Mouse (Mus musculus): Measurements from ENCODE around the gene Gm9803. TPM values are rescaled to one million over a fixed set of nuclear protein-coding genes. Genes with fewer than 3 reads are reported as not detected.

The Gm9803 gene
- polyA plus RNA-seq, 1 experiment from 2014 or later = 13.8 TPM

DNA sequence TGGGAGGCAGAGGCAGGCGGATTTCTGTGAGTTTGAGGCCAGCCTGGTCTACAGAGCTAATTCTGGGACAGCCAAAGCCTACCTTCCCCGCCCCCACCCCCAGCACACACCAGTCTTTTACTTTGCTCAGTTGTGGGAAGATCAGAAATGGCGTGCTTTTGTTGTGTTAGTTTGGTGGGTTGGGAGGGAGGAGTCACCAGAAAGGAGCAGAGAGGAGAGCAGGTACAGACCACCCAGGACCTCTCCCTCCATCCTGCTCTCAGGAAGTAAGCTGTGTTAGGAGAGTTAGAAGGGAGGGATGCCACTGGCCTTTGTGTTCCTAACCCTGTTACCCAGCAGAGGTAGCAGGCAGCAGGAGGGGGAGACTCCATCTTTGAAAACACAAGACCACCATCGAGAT is 16.8 kb upstream of the Gm9803 start:
- WGBS = 83% methylated on average over 4 of the region's 4 CpGs
- Histone ChIP-seq H3K36me3 (ENCODE audit: insufficient read depth, low read length) (peaks cover 33% of the 10 kb centered on the region), H3K4me1 (ENCODE audit: insufficient read depth, low read length) (no peaks in the 10 kb centered on the region), H3K4me3 (ENCODE audit: low read length) (no peak overlapping the region), H3K9ac (replicated peaks; ENCODE audit: low read length) (no peak overlapping the region), H3K4me2 (replicated peaks; ENCODE audit: low read depth, low read length) (no peak overlapping the region), H3K9me3 (ENCODE audit: low read length) (no peaks in the 10 kb centered on the region), H3K27me3 (ENCODE audit: insufficient read depth, low read length) (no peaks in the 10 kb centered on the region), H3K27ac (ENCODE audit: low read length) (no peak overlapping the region)
- ATAC-seq (ENCODE audit: low FRiP score, low TSS enrichment) = no peak

DNA sequence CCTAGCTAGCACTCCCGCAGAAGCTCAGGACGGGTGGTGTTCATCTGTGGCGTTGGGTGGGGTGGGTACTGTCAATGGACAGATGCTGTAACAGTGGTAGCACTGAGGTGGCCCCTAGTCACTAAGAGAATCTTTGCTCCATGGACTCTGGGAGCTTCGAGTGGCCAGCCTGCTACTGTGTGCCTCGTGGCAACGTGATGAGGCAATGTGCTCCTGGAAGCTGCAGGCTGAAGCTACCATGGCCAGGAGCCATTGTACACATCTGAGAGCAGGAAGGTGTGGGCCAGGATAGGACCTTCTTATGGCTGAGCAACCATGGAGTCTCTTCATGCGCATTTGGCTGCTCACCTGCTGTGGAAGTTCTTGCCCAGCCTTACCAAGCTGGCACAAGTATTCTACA is 14.7 kb upstream of the Gm9803 start:
- Histone ChIP-seq H3K4me1 (ENCODE audit: insufficient read depth, low read length) (no peaks in the 10 kb centered on the region), H3K27ac (ENCODE audit: low read length) (no peak overlapping the region), H3K4me3 (ENCODE audit: low read length) (no peak overlapping the region), H3K27me3 (ENCODE audit: insufficient read depth, low read length) (no peaks in the 10 kb centered on the region), H3K36me3 (ENCODE audit: insufficient read depth, low read length) (peaks cover 40% of the 10 kb centered on the region), H3K9me3 (ENCODE audit: low read length) (no peaks in the 10 kb centered on the region), H3K9ac (replicated peaks; ENCODE audit: low read length) (no peak overlapping the region), H3K4me2 (replicated peaks; ENCODE audit: low read depth, low read length) (no peak overlapping the region)
- ATAC-seq (ENCODE audit: low FRiP score, low TSS enrichment) = no peak
- WGBS = 95% methylated on average over 7 of the region's 7 CpGs

DNA sequence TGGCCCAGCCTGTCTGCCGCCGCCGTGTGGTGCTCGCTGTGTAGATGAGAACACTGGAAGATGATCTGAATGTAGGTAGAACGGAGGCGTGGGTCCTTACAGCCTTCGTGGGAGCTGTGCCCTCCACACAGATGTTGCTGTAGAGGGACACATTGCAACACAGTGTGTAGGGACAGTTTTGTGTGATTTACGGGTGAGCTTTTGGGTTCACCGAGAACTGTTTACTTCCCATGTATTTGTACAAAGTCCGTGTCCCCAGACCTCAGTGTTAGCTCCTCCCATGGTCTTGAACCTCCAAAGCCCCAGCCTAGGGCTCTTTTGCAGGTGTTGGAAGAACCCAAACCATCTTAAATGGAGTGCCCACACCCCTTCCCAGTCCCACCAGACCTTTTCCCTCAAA is 10.9 kb upstream of the Gm9803 start:
- Histone ChIP-seq H3K36me3 (ENCODE audit: insufficient read depth, low read length) (peaks cover 43% of the 10 kb centered on the region), H3K4me2 (replicated peaks; ENCODE audit: low read depth, low read length) (no peak overlapping the region), H3K27ac (ENCODE audit: low read length) (no peak overlapping the region), H3K4me1 (ENCODE audit: insufficient read depth, low read length) (peaks cover 20% of the 10 kb centered on the region; the same call in 1 of the 2 replicates), H3K9me3 (ENCODE audit: low read length) (no peaks in the 10 kb centered on the region), H3K4me3 (ENCODE audit: low read length) (no peak overlapping the region), H3K9ac (replicated peaks; ENCODE audit: low read length) (no peak overlapping the region), H3K27me3 (ENCODE audit: insufficient read depth, low read length) (no peaks in the 10 kb centered on the region)
- 84% methylated on average over 10 of the region's 10 CpGs for WGBS
- ATAC-seq (ENCODE audit: low FRiP score, low TSS enrichment) = no peak

DNA sequence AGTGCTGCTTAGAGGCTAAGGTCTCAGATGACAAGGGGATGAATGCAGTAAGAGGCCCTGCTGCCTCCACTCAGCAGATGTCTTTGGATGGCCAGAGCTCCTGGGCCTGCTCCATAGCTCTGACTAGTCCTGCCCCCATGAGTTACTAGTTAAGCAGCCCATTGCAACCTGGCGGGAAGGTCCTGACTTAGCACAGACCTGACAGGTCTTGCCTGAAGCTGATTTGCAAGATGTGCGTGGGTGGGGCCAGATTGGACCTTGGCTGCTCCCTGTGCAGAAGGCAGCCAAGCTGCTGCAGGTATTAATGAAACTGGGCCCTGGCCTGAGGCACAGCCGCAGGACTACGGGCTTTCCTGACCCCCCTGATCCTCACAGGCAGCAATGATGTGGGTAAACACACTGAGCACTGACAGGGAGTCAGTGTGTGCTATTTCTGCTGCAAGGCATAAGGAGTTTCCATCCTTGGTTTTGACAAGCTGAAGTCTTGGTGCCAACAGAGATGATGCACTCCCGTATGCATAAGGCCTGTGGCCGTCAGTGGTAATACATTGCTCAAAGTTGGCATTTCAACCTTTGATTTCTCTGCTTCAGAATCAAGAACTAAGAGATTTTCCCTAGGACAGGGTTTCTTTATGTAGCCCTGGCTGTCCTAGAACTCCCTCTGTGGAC is 6.8 kb upstream of the Gm9803 start:
- Histone ChIP-seq H3K9ac (replicated peaks; ENCODE audit: low read length) (no peak overlapping the region), H3K9me3 (ENCODE audit: low read length) (no peaks in the 10 kb centered on the region), H3K27me3 (ENCODE audit: insufficient read depth, low read length) (no peaks in the 10 kb centered on the region), H3K36me3 (ENCODE audit: insufficient read depth, low read length) (peaks cover 16% of the 10 kb centered on the region; the same call in 1 of the 2 replicates), H3K4me2 (replicated peaks; ENCODE audit: low read depth, low read length) (no peak overlapping the region), H3K27ac (ENCODE audit: low read length) (peak overlapping the region; percentile 92), H3K4me3 (ENCODE audit: low read length) (no peak overlapping the region), H3K4me1 (ENCODE audit: insufficient read depth, low read length) (peaks cover 22% of the 10 kb centered on the region; the same call in 1 of the 2 replicates)
- peak; percentile 86 for ATAC-seq (ENCODE audit: low FRiP score, low TSS enrichment)
- WGBS = 50% methylated on average over 6 of the region's 6 CpGs

DNA sequence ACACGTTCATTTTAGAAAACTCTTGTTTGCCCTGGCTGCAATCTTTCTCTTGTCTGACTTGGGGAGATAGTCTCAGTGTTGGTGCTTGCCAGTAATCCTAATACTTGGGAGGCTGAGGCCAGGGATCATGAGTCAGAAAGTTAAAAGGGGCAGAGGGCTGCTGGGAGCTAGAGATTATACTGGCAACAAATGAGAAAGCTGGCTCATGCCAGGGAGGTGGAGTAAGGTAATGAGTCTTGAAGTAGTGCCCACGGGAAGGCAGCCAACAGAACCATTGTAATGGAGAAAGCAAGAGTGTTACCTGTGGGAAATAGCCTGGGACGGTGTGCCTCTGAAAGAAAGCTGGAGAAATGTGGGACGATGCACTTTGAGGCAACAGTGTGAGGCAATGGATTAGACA is 6.0 kb upstream of the Gm9803 start:
- WGBS = 49% methylated on average over 4 of the region's 4 CpGs
- H3K27me3 ChIP-seq (ENCODE audit: insufficient read depth, low read length) = no peaks in the 10 kb centered on the region
- H3K4me1 ChIP-seq (ENCODE audit: insufficient read depth, low read length) = peaks cover 22% of the 10 kb centered on the region; the same call in 1 of the 2 replicates
- H3K36me3 ChIP-seq (ENCODE audit: insufficient read depth, low read length) = peaks cover 14% of the 10 kb centered on the region; the same call in 1 of the 2 replicates
- H3K4me2 ChIP-seq (replicated peaks; ENCODE audit: low read depth, low read length) = 0 out of 2 replicates have a peak overlapping the region, but pooled peaks have one; percentile 26
- 0 out of 2 replicates have a peak, but pooled peaks have one; percentile 36 for ATAC-seq (ENCODE audit: low FRiP score, low TSS enrichment)
- H3K9ac ChIP-seq (replicated peaks; ENCODE audit: low read length) = no peak overlapping the region
- H3K9me3 ChIP-seq (ENCODE audit: low read length) = no peaks in the 10 kb centered on the region
- H3K27ac ChIP-seq (ENCODE audit: low read length) = peak overlapping the region; percentile 92
- no peak overlapping the region for H3K4me3 ChIP-seq (ENCODE audit: low read length)

DNA sequence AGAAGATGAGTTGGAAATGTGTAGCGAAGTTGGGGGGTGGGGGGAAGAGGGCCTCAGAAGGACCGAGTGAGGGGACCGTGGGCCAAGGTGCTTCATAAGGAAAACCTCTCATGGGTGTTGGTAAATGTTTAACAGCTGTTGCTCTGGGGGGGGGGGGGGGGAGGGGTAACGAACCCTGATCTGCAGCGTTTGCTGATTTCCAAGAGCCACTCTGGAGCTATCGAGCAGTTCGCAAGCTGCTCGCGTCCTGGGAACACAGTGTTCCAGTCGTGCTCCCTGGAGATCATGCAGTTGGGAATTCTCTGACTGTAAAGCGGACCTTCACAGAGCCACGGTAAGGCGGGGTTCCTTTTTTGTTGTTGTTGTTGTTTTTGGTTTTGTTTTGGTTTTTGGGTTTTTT is 5.5 kb upstream of the Gm9803 start:
- WGBS = 56% methylated on average over 11 of the region's 13 CpGs
- Histone ChIP-seq H3K36me3 (ENCODE audit: insufficient read depth, low read length) (peaks cover 9% of the 10 kb centered on the region; the same call in 1 of the 2 replicates), H3K4me1 (ENCODE audit: insufficient read depth, low read length) (peaks cover 22% of the 10 kb centered on the region; the same call in 1 of the 2 replicates), H3K4me2 (replicated peaks; ENCODE audit: low read depth, low read length) (peak overlapping the region; percentile 26; the same call in 1 of the 2 replicates), H3K27me3 (ENCODE audit: insufficient read depth, low read length) (no peaks in the 10 kb centered on the region), H3K9me3 (ENCODE audit: low read length) (no peaks in the 10 kb centered on the region), H3K9ac (replicated peaks; ENCODE audit: low read length) (no peak overlapping the region), H3K27ac (ENCODE audit: low read length) (peak overlapping the region; percentile 92), H3K4me3 (ENCODE audit: low read length) (peak overlapping the region; percentile 11; the same call in 1 of the 2 replicates)
- peak; percentile 46; the same call in 1 of the 2 replicates for ATAC-seq (ENCODE audit: low FRiP score, low TSS enrichment)

DNA sequence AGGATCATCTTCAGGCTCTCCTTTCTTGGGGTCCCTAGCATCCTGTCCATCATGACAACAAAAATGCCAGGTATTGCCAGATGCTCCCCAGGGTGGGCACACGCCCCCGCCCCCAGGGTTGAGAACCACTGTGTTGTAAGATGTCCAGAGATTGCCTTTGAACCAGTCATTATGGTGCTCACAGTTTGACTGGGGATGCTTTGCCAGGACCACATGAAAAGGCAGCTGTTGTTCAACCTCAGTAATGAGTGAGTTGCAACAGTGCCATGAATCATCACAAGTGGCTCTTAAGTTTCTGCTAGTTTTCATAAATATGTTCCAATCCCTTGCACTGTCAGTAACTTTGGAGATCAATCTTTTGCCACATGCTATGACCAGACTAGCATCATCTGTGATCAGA is 3.9 kb upstream of the Gm9803 start:
- H3K9me3 ChIP-seq (ENCODE audit: low read length) = no peaks in the 10 kb centered on the region
- ATAC-seq (ENCODE audit: low FRiP score, low TSS enrichment) = no peak
- no peak overlapping the region for H3K4me3 ChIP-seq (ENCODE audit: low read length)
- no peaks in the 10 kb centered on the region for H3K27me3 ChIP-seq (ENCODE audit: insufficient read depth, low read length)
- WGBS = 97% methylated on average over 2 of the region's 2 CpGs
- H3K9ac ChIP-seq (replicated peaks; ENCODE audit: low read length) = no peak overlapping the region
- H3K4me2 ChIP-seq (replicated peaks; ENCODE audit: low read depth, low read length) = no peak overlapping the region
- no peak overlapping the region for H3K27ac ChIP-seq (ENCODE audit: low read length)
- peaks cover 22% of the 10 kb centered on the region; the same call in 1 of the 2 replicates for H3K4me1 ChIP-seq (ENCODE audit: insufficient read depth, low read length)
- peaks cover 4% of the 10 kb centered on the region; the same call in 1 of the 2 replicates for H3K36me3 ChIP-seq (ENCODE audit: insufficient read depth, low read length)

DNA sequence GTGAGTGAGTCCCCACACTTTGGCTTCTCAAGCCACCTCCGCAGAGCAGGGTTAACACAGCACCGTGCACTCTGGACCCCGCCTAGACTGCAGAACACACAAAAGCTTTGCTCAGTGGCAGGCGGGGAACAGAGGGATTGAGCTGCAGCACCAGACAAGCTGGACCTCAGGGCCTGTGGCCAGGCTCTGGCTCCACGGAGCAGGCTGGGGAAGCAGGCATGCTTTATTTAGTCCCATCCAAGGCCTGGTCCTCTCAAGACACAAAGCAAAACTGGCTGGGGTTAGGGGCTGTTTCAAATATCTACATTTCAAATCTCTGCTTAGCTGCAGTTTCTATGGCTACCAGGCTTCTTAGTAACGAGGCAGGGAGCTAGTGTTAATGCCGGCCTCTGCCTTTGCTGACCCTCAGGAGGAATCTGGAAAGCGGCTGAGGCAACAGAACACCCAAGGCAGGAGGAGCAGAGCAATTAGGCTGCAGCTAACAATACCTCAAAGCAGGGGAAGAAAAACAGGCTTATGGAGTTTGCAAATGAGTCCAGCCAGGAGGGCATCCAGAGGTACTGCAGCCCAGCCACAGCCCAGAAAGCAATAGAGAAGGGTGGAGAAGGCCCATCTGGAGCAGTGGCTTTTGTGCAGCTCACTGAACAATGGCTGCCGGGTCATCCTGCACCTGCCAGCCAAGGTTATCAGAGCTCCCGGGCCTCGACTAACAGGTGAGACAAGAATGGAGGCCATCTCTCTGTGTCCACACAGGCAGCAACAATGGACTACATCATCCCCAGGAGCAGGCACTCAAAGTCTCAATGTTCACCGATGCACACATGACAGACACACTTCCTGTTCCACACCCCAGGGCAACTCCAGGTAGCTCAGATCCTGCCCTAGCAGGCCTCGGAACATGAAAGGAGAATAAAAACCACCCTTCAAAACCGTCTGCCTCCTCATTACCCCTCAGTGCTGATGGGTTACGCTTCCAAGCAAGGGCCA is 3.7 kb downstream of the Gm9803 start:
- Histone ChIP-seq H3K36me3 (ENCODE audit: insufficient read depth, low read length) (peaks cover 43% of the 10 kb centered on the region), H3K9ac (replicated peaks; ENCODE audit: low read length) (no peak overlapping the region), H3K9me3 (ENCODE audit: low read length) (no peaks in the 10 kb centered on the region), H3K4me3 (ENCODE audit: low read length) (no peak overlapping the region), H3K27me3 (ENCODE audit: insufficient read depth, low read length) (no peaks in the 10 kb centered on the region), H3K4me1 (ENCODE audit: insufficient read depth, low read length) (no peaks in the 10 kb centered on the region), H3K27ac (ENCODE audit: low read length) (peak overlapping the region; percentile 35), H3K4me2 (replicated peaks; ENCODE audit: low read depth, low read length) (no peak overlapping the region)
- 0 out of 2 replicates have a peak, but pooled peaks have one; percentile 39 for ATAC-seq (ENCODE audit: low FRiP score, low TSS enrichment)
- WGBS = 47% methylated on average over 15 of the region's 15 CpGs

DNA sequence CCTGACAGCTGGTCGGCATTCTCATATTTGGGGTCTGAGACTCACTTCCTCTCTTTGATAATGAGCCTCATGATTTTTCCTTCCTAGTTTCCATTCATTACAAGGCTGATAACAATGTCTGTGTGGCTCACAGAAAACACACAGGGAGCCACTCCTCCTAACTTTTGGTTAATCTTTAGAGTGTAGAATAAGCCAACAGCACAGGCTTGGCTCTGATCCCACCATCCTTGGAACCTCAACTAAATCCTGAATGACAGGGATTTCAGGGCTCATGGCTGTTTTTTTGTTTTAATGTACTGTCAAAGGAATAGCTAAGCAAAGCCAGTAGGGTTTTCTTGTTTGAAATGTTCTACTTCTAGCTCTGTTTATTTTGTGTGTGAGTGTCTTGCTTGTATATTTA is 10.5 kb downstream of the Gm9803 start:
- H3K4me1 ChIP-seq (ENCODE audit: insufficient read depth, low read length) = peaks cover 12% of the 10 kb centered on the region
- no peak overlapping the region for H3K27ac ChIP-seq (ENCODE audit: low read length)
- H3K27me3 ChIP-seq (ENCODE audit: insufficient read depth, low read length) = no peaks in the 10 kb centered on the region
- H3K4me2 ChIP-seq (replicated peaks; ENCODE audit: low read depth, low read length) = no peak overlapping the region
- H3K9me3 ChIP-seq (ENCODE audit: low read length) = no peaks in the 10 kb centered on the region
- no peak overlapping the region for H3K4me3 ChIP-seq (ENCODE audit: low read length)
- H3K9ac ChIP-seq (replicated peaks; ENCODE audit: low read length) = no peak overlapping the region
- 73% methylated on average over 1 of the region's 1 CpGs for WGBS
- ATAC-seq (ENCODE audit: low FRiP score, low TSS enrichment) = no peak
- H3K36me3 ChIP-seq (ENCODE audit: insufficient read depth, low read length) = peaks cover 32% of the 10 kb centered on the region

Data from kidney, embryonic 16.5 days (tissue).